Mouse (Mus musculus): ENCODE measurements around the gene Zfp385b. TPM values are rescaled to one million over a fixed set of nuclear protein-coding genes. Genes with fewer than 3 reads are reported as not detected.
"Not testable (repeated sequence)": the region's sequence is repeated elsewhere in the genome, so short reads cannot be mapped to it uniquely, and the experiment has no call there.

Gene Zfp385b
- polyA plus RNA-seq, 1 experiment from 2014 or later: 6.8 TPM

DNA sequence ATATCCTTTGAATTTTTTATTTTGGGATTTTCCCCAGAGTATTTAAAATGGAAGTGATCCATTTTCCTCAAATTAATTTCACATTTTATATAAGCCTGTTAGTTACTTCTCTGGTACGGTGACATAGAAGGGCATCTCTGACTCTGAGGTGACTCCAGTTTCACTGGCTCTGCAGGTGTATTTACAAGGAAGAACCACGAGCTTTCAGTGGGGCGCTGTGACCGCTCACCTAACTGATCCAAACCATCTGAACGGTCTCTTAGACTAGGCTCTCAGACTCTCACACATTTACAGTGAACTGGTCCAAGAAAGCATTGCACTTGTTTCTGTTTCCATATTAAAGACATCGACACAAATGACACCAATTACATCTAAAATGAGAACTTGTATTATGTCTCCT is 361.0 kb downstream of the Zfp385b start:
- no peak overlapping the region for H3K4me3 ChIP-seq (ENCODE audit: low read length)
- H3K4me1 ChIP-seq (ENCODE audit: control insufficient read depth, insufficient read depth, low read length): no peaks in the 10 kb centered on the region
- no peaks in the 10 kb centered on the region for H3K36me3 ChIP-seq (ENCODE audit: control insufficient read depth, insufficient read depth, low read length)
- no peak for ATAC-seq
- no peaks in the 10 kb centered on the region for H3K9me3 ChIP-seq (ENCODE audit: control insufficient read depth, low read length)
- no peak overlapping the region for H3K9ac ChIP-seq (ENCODE audit: low read depth, low read length)
- 92% methylated on average over 6 of the region's 6 CpGs for WGBS
- H3K27ac ChIP-seq (ENCODE audit: low read length): no peak overlapping the region
- no peak overlapping the region for H3K4me2 ChIP-seq (ENCODE audit: low read depth, low read length)
- H3K27me3 ChIP-seq (replicated peaks; ENCODE audit: control insufficient read depth, insufficient read depth, low read length): no peaks in the 10 kb centered on the region

DNA sequence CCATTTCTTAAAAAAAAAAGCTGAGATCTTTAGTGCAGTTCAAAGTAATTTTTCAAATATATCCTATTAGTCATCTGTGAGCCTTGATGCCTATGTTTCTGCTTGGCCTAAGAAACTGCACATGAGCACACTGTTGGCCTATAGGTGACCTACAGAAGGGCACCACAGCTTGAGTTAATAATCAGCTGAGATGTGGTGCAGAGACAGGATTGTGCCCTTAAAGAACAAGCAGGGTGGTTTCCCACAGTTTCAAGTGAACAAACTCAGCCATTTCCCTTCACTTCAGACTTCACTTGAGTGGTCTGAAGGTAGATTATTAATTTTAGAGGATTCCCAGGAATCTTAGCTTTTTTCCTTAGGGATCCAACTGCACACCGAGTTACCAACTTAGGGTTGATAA is 362.3 kb downstream of the Zfp385b start:
- Histone ChIP-seq H3K4me2 (ENCODE audit: low read depth, low read length) (no peak overlapping the region), H3K4me3 (ENCODE audit: low read length) (no peak overlapping the region), H3K9me3 (ENCODE audit: control insufficient read depth, low read length) (no peaks in the 10 kb centered on the region), H3K27me3 (replicated peaks; ENCODE audit: control insufficient read depth, insufficient read depth, low read length) (no peaks in the 10 kb centered on the region), H3K9ac (ENCODE audit: low read depth, low read length) (no peak overlapping the region), H3K27ac (ENCODE audit: low read length) (no peak overlapping the region), H3K4me1 (ENCODE audit: control insufficient read depth, insufficient read depth, low read length) (no peaks in the 10 kb centered on the region), H3K36me3 (ENCODE audit: control insufficient read depth, insufficient read depth, low read length) (no peaks in the 10 kb centered on the region)
- WGBS: 54% methylated on average over 1 of the region's 1 CpGs
- ATAC-seq: no peak

DNA sequence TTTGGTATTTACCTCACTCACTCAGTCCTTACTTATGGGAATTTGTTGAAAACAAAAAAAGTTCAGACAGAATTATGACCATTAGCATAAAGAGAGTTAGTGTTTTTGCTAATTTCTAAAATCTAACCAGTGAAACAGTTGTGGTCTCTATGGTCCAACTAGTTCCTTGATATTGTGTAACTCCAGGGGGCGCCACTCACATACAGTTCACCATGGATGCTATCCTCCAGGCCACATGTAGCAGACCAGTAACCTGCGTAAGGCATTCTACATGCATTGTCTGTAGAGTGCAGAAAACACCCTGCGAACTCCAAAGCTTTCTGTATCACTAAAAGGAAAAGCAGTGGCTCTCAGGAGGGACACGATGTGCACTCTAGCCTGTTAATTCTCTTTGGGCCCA is 362.8 kb downstream of the Zfp385b start:
- no peaks in the 10 kb centered on the region for H3K36me3 ChIP-seq (ENCODE audit: control insufficient read depth, insufficient read depth, low read length)
- H3K27me3 ChIP-seq (replicated peaks; ENCODE audit: control insufficient read depth, insufficient read depth, low read length): no peaks in the 10 kb centered on the region
- 44% methylated on average over 4 of the region's 4 CpGs for WGBS
- no peak overlapping the region for H3K4me2 ChIP-seq (ENCODE audit: low read depth, low read length)
- no peak overlapping the region for H3K9ac ChIP-seq (ENCODE audit: low read depth, low read length)
- H3K4me1 ChIP-seq (ENCODE audit: control insufficient read depth, insufficient read depth, low read length): no peaks in the 10 kb centered on the region
- H3K4me3 ChIP-seq (ENCODE audit: low read length): no peak overlapping the region
- no peak overlapping the region for H3K27ac ChIP-seq (ENCODE audit: low read length)
- ATAC-seq: no peak
- H3K9me3 ChIP-seq (ENCODE audit: control insufficient read depth, low read length): no peaks in the 10 kb centered on the region

- Histone ChIP-seq H3K9me3 (ENCODE audit: control insufficient read depth, low read length) (no peaks in the 10 kb centered on the region), H3K36me3 (ENCODE audit: control insufficient read depth, insufficient read depth, low read length) (no peaks in the 10 kb centered on the region), H3K4me3 (ENCODE audit: low read length) (no peak overlapping the region), H3K27me3 (replicated peaks; ENCODE audit: control insufficient read depth, insufficient read depth, low read length) (no peaks in the 10 kb centered on the region), H3K9ac (ENCODE audit: low read depth, low read length) (no peak overlapping the region), H3K27ac (ENCODE audit: low read length) (no peak overlapping the region), H3K4me1 (ENCODE audit: control insufficient read depth, insufficient read depth, low read length) (no peaks in the 10 kb centered on the region), H3K4me2 (ENCODE audit: low read depth, low read length) (no peak overlapping the region)
- no peak for ATAC-seq
- 69% methylated on average over 7 of the region's 7 CpGs for WGBS
Observed at GRCm38 (mm10) chr2:77454341-77454937, 365.0 kb downstream of the Zfp385b start.

- H3K9me3 ChIP-seq (ENCODE audit: control insufficient read depth, low read length): no peaks in the 10 kb centered on the region
- no peaks in the 10 kb centered on the region for H3K4me1 ChIP-seq (ENCODE audit: control insufficient read depth, insufficient read depth, low read length)
- no peaks in the 10 kb centered on the region for H3K27me3 ChIP-seq (replicated peaks; ENCODE audit: control insufficient read depth, insufficient read depth, low read length)
- no peak overlapping the region for H3K4me2 ChIP-seq (ENCODE audit: low read depth, low read length)
- no peak overlapping the region for H3K4me3 ChIP-seq (ENCODE audit: low read length)
- H3K9ac ChIP-seq (ENCODE audit: low read depth, low read length): no peak overlapping the region
- 55% methylated on average over 3 of the region's 3 CpGs for WGBS
- H3K36me3 ChIP-seq (ENCODE audit: control insufficient read depth, insufficient read depth, low read length): no peaks in the 10 kb centered on the region
- no peak for ATAC-seq
- no peak overlapping the region for H3K27ac ChIP-seq (ENCODE audit: low read length)
Observed at GRCm38 (mm10) chr2:77453786-77454185, 365.7 kb downstream of the Zfp385b start.

GRCm38 (mm10) chr2:77450017-77450416 is 369.4 kb downstream of the Zfp385b start:
- H3K4me2 ChIP-seq (ENCODE audit: low read depth, low read length); H3K27me3 ChIP-seq (replicated peaks; ENCODE audit: control insufficient read depth, insufficient read depth, low read length); H3K4me3 ChIP-seq (ENCODE audit: low read length); H3K36me3 ChIP-seq (ENCODE audit: control insufficient read depth, insufficient read depth, low read length); H3K4me1 ChIP-seq (ENCODE audit: control insufficient read depth, insufficient read depth, low read length); H3K9me3 ChIP-seq (ENCODE audit: control insufficient read depth, low read length); H3K27ac ChIP-seq (ENCODE audit: low read length); ATAC-seq; H3K9ac ChIP-seq (ENCODE audit: low read depth, low read length): not testable (repeated sequence)
- WGBS: 60% methylated on average over 5 of the region's 5 CpGs

DNA sequence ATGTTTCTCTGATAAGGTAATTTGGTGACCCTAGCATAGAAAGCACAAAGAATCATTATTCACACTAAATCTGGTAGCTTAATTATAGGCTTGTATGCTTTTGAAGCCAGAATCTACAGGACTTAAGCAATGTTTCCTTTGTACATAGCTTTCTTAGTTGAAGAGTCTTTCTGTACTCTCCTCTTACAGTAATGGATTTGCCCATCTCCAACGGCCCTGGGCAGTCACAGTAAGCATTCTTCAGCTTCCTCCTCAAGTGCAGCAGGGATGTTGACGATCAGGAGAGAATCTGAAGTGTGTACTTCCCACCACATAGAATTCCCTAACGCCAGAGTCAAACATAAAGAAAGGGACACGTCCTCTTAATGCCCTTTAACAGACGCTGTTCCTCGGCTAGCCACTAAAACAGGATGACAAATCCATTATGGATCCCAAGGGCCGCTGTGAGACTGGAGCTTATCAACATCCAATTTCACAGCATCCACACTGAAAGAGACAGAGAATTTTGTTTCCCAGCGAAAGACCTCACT is 370.4 kb downstream of the Zfp385b start:
- Histone ChIP-seq H3K9ac (ENCODE audit: low read depth, low read length) (no peak overlapping the region), H3K4me3 (ENCODE audit: low read length) (no peak overlapping the region)

DNA sequence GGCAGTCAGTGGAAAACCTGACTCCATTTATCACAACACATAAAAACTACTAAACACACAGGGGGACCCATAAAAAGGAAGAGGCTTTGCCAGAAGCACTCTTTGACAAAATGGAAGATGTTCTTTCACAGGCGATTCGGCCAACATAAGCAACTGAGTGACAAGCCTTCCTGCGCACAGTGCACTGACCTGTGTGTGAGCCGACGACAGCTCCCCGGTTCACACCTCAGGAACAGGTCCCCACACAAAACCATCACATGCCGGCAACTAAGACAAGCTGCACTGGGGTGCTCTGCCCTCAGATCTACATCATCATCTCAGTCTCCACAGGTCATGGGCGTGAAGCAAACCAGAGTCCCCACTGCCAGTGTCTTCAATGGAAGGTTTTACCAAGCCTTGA is 375.2 kb downstream of the Zfp385b start:
- no peak overlapping the region for H3K4me2 ChIP-seq (ENCODE audit: low read depth, low read length)
- no peak overlapping the region for H3K9ac ChIP-seq (ENCODE audit: low read depth, low read length)
- 85% methylated on average over 8 of the region's 8 CpGs for WGBS
- no peaks in the 10 kb centered on the region for H3K9me3 ChIP-seq (ENCODE audit: control insufficient read depth, low read length)
- H3K4me3 ChIP-seq (ENCODE audit: low read length): no peak overlapping the region
- H3K27me3 ChIP-seq (replicated peaks; ENCODE audit: control insufficient read depth, insufficient read depth, low read length): no peaks in the 10 kb centered on the region
- no peaks in the 10 kb centered on the region for H3K4me1 ChIP-seq (ENCODE audit: control insufficient read depth, insufficient read depth, low read length)
- no peak for ATAC-seq
- no peaks in the 10 kb centered on the region for H3K36me3 ChIP-seq (ENCODE audit: control insufficient read depth, insufficient read depth, low read length)
- no peak overlapping the region for H3K27ac ChIP-seq (ENCODE audit: low read length)

More for the DNA sequence above, 370.4 kb downstream of the Zfp385b start:
- 28% methylated on average over 8 of the region's 8 CpGs for WGBS
- Histone ChIP-seq H3K9me3 (ENCODE audit: control insufficient read depth, low read length) (no peaks in the 10 kb centered on the region), H3K27me3 (replicated peaks; ENCODE audit: control insufficient read depth, insufficient read depth, low read length) (no peaks in the 10 kb centered on the region), H3K4me1 (ENCODE audit: control insufficient read depth, insufficient read depth, low read length) (no peaks in the 10 kb centered on the region), H3K4me2 (ENCODE audit: low read depth, low read length) (no peak overlapping the region), H3K27ac (ENCODE audit: low read length) (no peak overlapping the region), H3K36me3 (ENCODE audit: control insufficient read depth, insufficient read depth, low read length) (no peaks in the 10 kb centered on the region)
- ATAC-seq: no peak

GRCm38 (mm10) chr2:77440591-77440990 is 378.8 kb downstream of the Zfp385b start:
- H3K36me3 ChIP-seq (ENCODE audit: control insufficient read depth, insufficient read depth, low read length): no peaks in the 10 kb centered on the region
- no peaks in the 10 kb centered on the region for H3K9me3 ChIP-seq (ENCODE audit: control insufficient read depth, low read length)
- H3K27ac ChIP-seq (ENCODE audit: low read length): no peak overlapping the region
- 87% methylated on average over 2 of the region's 2 CpGs for WGBS
- H3K4me2 ChIP-seq (ENCODE audit: low read depth, low read length): no peak overlapping the region
- H3K27me3 ChIP-seq (replicated peaks; ENCODE audit: control insufficient read depth, insufficient read depth, low read length): no peaks in the 10 kb centered on the region
- ATAC-seq: no peak
- H3K4me1 ChIP-seq (ENCODE audit: control insufficient read depth, insufficient read depth, low read length): no peaks in the 10 kb centered on the region
- H3K9ac ChIP-seq (ENCODE audit: low read depth, low read length): no peak overlapping the region
- no peak overlapping the region for H3K4me3 ChIP-seq (ENCODE audit: low read length)

- Histone ChIP-seq H3K9ac (ENCODE audit: low read depth, low read length) (no peak overlapping the region), H3K27ac (ENCODE audit: low read length) (no peak overlapping the region), H3K9me3 (ENCODE audit: control insufficient read depth, low read length) (no peaks in the 10 kb centered on the region), H3K36me3 (ENCODE audit: control insufficient read depth, insufficient read depth, low read length) (no peaks in the 10 kb centered on the region), H3K4me3 (ENCODE audit: low read length) (no peak overlapping the region), H3K4me2 (ENCODE audit: low read depth, low read length) (no peak overlapping the region), H3K4me1 (ENCODE audit: control insufficient read depth, insufficient read depth, low read length) (no peaks in the 10 kb centered on the region), H3K27me3 (replicated peaks; ENCODE audit: control insufficient read depth, insufficient read depth, low read length) (no peaks in the 10 kb centered on the region)
- ATAC-seq: no peak
- WGBS: 75% methylated on average over 9 of the region's 9 CpGs
Observed at GRCm38 (mm10) chr2:77436241-77436759, 383.1 kb downstream of the Zfp385b start.

All from intestine, embryonic 16.5 days (tissue).